ENCODE assay signal across 18 mouse cellular contexts in the genomic region with DNA sequence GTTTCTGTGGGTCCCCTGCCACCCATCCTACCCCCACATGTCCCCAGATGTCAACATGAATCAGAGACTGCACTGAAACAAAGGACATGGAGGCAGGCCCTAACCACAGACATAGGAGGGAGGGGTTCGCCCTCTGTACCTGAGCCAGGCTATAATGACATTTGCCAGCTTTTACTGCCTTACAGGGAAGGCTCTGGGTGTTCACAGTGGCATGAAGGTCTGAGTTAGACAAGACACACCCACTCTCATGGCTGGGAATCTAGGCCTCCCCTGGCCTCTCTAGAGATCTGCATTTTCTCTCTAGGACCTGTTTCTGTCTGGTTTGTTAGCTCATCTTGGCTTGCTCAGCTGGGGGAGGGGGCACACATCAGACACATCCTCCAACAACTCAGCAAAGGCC.
DNase-seq lines count a peak whose midpoint lies in the region; ATAC-seq and TF ChIP-seq lines count a peak whose summit lies in the region.
"Had no signal": no experiment of that assay in that cellular context is flagged by ENCODE, and none has a peak within 500 bp of the region (broad histone marks: within the 10 kb centered on the region; RNA-seq: fewer than 3 reads in every experiment).

No protein-coding gene starts in this region.

- 85% methylated on average over 1 of the region's 1 CpGs for WGBS in hindbrain, embryonic 10.5 days
- 83% methylated on average over 1 of the region's 1 CpGs for WGBS in hindbrain, embryonic 16.5 days
- WGBS in embryonic facial prominence, embryonic 10.5 days, result 97% methylated on average over 1 of the region's 1 CpGs
- WGBS in intestine, embryonic 14.5 days, result 68% methylated on average over 1 of the region's 1 CpGs
- WGBS in limb, embryonic 14.5 days, result 55% methylated on average over 1 of the region's 1 CpGs

- H3K36me3 ChIP-seq in hindbrain, embryonic 10.5 days, result no peaks in the 10 kb centered on the region
- H3K36me3 ChIP-seq in hindbrain, embryonic 16.5 days (ENCODE audit: control insufficient read depth, insufficient read depth, low read length), result no peaks in the 10 kb centered on the region
- H3K36me3 ChIP-seq in embryonic facial prominence, embryonic 10.5 days (replicated peaks), result no peaks in the 10 kb centered on the region
- no peaks in the 10 kb centered on the region for H3K36me3 ChIP-seq in intestine, embryonic 14.5 days (ENCODE audit: control insufficient read depth, insufficient read depth, low read length)
- no peaks in the 10 kb centered on the region for H3K36me3 ChIP-seq in limb, embryonic 14.5 days (ENCODE audit: control insufficient read depth, insufficient read depth, low read length)
- H3K36me3 ChIP-seq: forebrain, embryonic 12.5 days; G1E; midbrain, embryonic 12.5 days had no signal

- 0 out of 2 replicates have a peak, but pooled peaks cover 3% of the 10 kb centered on the region for H3K9me3 ChIP-seq in hindbrain, embryonic 10.5 days
- 0 out of 2 replicates have a peak, but pooled peaks cover 2% of the 10 kb centered on the region for H3K9me3 ChIP-seq in hindbrain, embryonic 16.5 days (ENCODE audit: control insufficient read depth, low read length)
- peaks cover 3% of the 10 kb centered on the region; the same call in 1 of the 2 replicates for H3K9me3 ChIP-seq in embryonic facial prominence, embryonic 10.5 days
- no peaks in the 10 kb centered on the region for H3K9me3 ChIP-seq in intestine, embryonic 14.5 days (ENCODE audit: control insufficient read depth, low read length)
- no peaks in the 10 kb centered on the region for H3K9me3 ChIP-seq in limb, embryonic 14.5 days (ENCODE audit: control insufficient read depth, low read length)
- H3K9me3 ChIP-seq: forebrain, embryonic 12.5 days; G1E; midbrain, embryonic 12.5 days had no signal

- TF ChIP-seq POLR2A in limb, embryonic 14.5 days (IDR thresholded peaks at IDR 0.05; ENCODE audit: borderline replicate concordance, extremely low read depth, insufficient read depth, insufficient read length), result no peak

- H3K4me2 ChIP-seq in hindbrain, embryonic 16.5 days (ENCODE audit: low read length), result no peak overlapping the region
- H3K4me2 ChIP-seq in intestine, embryonic 14.5 days (ENCODE audit: low read length), result no peak overlapping the region
- no peak overlapping the region for H3K4me2 ChIP-seq in limb, embryonic 14.5 days (replicated peaks; ENCODE audit: low read depth, low read length, severe bottlenecking)
- H3K4me2 ChIP-seq: forebrain, embryonic 12.5 days; midbrain, embryonic 12.5 days had no signal

- ATAC-seq in hindbrain, embryonic 16.5 days, result no peak
- no peak for ATAC-seq in intestine, embryonic 14.5 days (replicated peaks; ENCODE audit: low FRiP score, low TSS enrichment, low read depth)
- ATAC-seq in limb, embryonic 14.5 days (ENCODE audit: low FRiP score, low read depth), result no peak
- ATAC-seq: hindbrain, postnatal 0 days had no signal

- H3K27me3 ChIP-seq in hindbrain, embryonic 10.5 days (ENCODE audit: insufficient read depth, poor library complexity, severe bottlenecking), result no peaks in the 10 kb centered on the region
- no peaks in the 10 kb centered on the region for H3K27me3 ChIP-seq in hindbrain, embryonic 16.5 days (replicated peaks; ENCODE audit: control insufficient read depth, insufficient read depth, low read length)
- no peaks in the 10 kb centered on the region for H3K27me3 ChIP-seq in embryonic facial prominence, embryonic 10.5 days (replicated peaks; ENCODE audit: low read depth, poor library complexity, severe bottlenecking)
- no peaks in the 10 kb centered on the region for H3K27me3 ChIP-seq in intestine, embryonic 14.5 days (replicated peaks; ENCODE audit: control insufficient read depth, insufficient read depth, low read length)
- H3K27me3 ChIP-seq in limb, embryonic 14.5 days (ENCODE audit: control insufficient read depth, insufficient read depth, low read length), result no peaks in the 10 kb centered on the region
- H3K27me3 ChIP-seq: forebrain, embryonic 12.5 days; midbrain, embryonic 12.5 days had no signal

- H3K27ac ChIP-seq in hindbrain, embryonic 10.5 days, result 0 out of 2 replicates have a peak overlapping the region, but pooled peaks have one; percentile 23
- no peak overlapping the region for H3K27ac ChIP-seq in hindbrain, embryonic 16.5 days (ENCODE audit: low read depth, low read length)
- peak overlapping the region; percentile 77 for H3K27ac ChIP-seq in embryonic facial prominence, embryonic 10.5 days (replicated peaks)
- peak overlapping the region; percentile 66 for H3K27ac ChIP-seq in intestine, embryonic 14.5 days (ENCODE audit: low read depth)
- peak overlapping the region; percentile 77 for H3K27ac ChIP-seq in limb, embryonic 14.5 days (replicated peaks; ENCODE audit: low read depth, low read length)
- H3K27ac ChIP-seq: forebrain, embryonic 12.5 days; hindbrain, postnatal 0 days; kidney, postnatal 0 days; macrophage; midbrain, embryonic 12.5 days had no signal

- H3K9ac ChIP-seq in hindbrain, embryonic 16.5 days (ENCODE audit: low read depth, low read length), result no peak overlapping the region
- no peak overlapping the region for H3K9ac ChIP-seq in intestine, embryonic 14.5 days (ENCODE audit: low read length)
- no peak overlapping the region for H3K9ac ChIP-seq in limb, embryonic 14.5 days (ENCODE audit: low read depth, low read length, severe bottlenecking)
- H3K9ac ChIP-seq: forebrain, embryonic 12.5 days; midbrain, embryonic 12.5 days had no signal

- H3K4me3 ChIP-seq in hindbrain, embryonic 10.5 days, result no peak overlapping the region
- H3K4me3 ChIP-seq in hindbrain, embryonic 16.5 days (ENCODE audit: low read length), result no peak overlapping the region
- H3K4me3 ChIP-seq in embryonic facial prominence, embryonic 10.5 days, result no peak overlapping the region
- H3K4me3 ChIP-seq in intestine, embryonic 14.5 days (ENCODE audit: low read depth, low read length), result no peak overlapping the region
- H3K4me3 ChIP-seq in limb, embryonic 14.5 days (replicated peaks; ENCODE audit: low read length), result no peak overlapping the region
- H3K4me3 ChIP-seq: forebrain, embryonic 12.5 days; midbrain, embryonic 12.5 days had no signal

- no peak for DNase-seq in hindbrain, embryonic 10.5 days (ENCODE audit: low spot score)
- no peak for DNase-seq in embryonic facial prominence, embryonic 10.5 days (ENCODE audit: low spot score)
- DNase-seq in intestine, embryonic 14.5 days (ENCODE audit: low spot score), result no peak
- DNase-seq in limb, embryonic 14.5 days (ENCODE audit: low spot score), result no peak
- no peak for DNase-seq in lung, postnatal 25 days (ENCODE audit: low spot score)
- DNase-seq in adrenal gland, postnatal 36 days, result no peak
- no peak for DNase-seq in left cerebral cortex, adult 11 months (ENCODE audit: low spot score)
- DNase-seq: adrenal gland, postnatal 10 days; cerebellum, adult 8-10 months; gastrocnemius, postnatal 36 days; lung, adult 2 months had no signal

- peaks cover 9% of the 10 kb centered on the region; the same call in 1 of the 2 replicates for H3K4me1 ChIP-seq in hindbrain, embryonic 10.5 days (replicated peaks)
- H3K4me1 ChIP-seq in hindbrain, embryonic 16.5 days (ENCODE audit: control insufficient read depth, insufficient read depth, low read depth, low read length), result no peaks in the 10 kb centered on the region
- peaks cover 47% of the 10 kb centered on the region for H3K4me1 ChIP-seq in embryonic facial prominence, embryonic 10.5 days
- peaks cover 28% of the 10 kb centered on the region for H3K4me1 ChIP-seq in intestine, embryonic 14.5 days (replicated peaks; ENCODE audit: control insufficient read depth, insufficient read depth, low read length)
- peaks cover 63% of the 10 kb centered on the region for H3K4me1 ChIP-seq in limb, embryonic 14.5 days (ENCODE audit: control insufficient read depth, insufficient read depth, low read length)
- H3K4me1 ChIP-seq: forebrain, embryonic 12.5 days; midbrain, embryonic 12.5 days had no signal
